Mouse (Mus musculus) frontal cortex, adult 2 months (tissue): ENCODE results near the gene Gm10097. TPM values are rescaled to one million over a fixed set of nuclear protein-coding genes. Genes with fewer than 3 reads are reported as not detected.

Experiments
- DNase-seq, 2 experiments: peaks; one replicate each; pipeline ENCODE4 v3.0.0; 2022; ENCODE audit warnings: low spot score in 1 of 2; ENCODE audit errors: extremely low spot score in 1 of 2
- polyA plus RNA-seq: library from polyadenylated mRNA; depleted of rRNA; stranded (reverse); fragments of >200 nt; gene quantifications from 2 replicates; pipeline ENCODE4 v1.2.3, GENCODE M21; 2012

Gm10097 gene
- polyA plus RNA-seq, 1 experiment: not detected

- peak in 1 of 2 experiments; percentile 39 for DNase-seq
These were observed 11.0 kb downstream of the Gm10097 start for GRCm38 (mm10) chr10:5079945-5080468.

- DNase-seq: no peak
These were observed 14.7 kb downstream of the Gm10097 start for GRCm38 (mm10) chr10:5083716-5084115.

DNA sequence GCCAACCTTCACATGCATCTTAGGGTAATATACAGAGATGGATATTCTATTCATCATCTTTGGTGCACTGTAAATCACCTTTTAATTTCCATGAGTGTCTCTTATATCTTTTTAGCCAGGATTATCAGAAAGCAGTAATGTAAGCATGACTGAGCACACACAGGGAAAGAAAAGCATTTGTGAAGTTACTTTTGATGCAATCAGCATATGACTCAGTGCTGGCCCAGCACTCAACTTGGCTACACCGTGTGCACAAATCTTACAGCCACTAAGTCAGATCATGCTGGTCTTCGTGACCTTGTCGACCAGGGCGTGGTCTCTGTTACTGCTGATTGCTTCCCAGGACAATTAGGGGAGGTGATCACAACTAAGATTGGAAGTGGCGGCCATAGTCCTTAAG is 16.8 kb downstream of the Gm10097 start:
- DNase-seq: no peak

GRCm38 (mm10) chr10:5086329-5086728 is 17.3 kb downstream of the Gm10097 start:
- DNase-seq: no peak

- DNase-seq: no peak
These were observed 18.3 kb downstream of the Gm10097 start for GRCm38 (mm10) chr10:5087336-5087735.

- no peak for DNase-seq
These were observed 20.1 kb downstream of the Gm10097 start for GRCm38 (mm10) chr10:5089133-5089532.

DNA sequence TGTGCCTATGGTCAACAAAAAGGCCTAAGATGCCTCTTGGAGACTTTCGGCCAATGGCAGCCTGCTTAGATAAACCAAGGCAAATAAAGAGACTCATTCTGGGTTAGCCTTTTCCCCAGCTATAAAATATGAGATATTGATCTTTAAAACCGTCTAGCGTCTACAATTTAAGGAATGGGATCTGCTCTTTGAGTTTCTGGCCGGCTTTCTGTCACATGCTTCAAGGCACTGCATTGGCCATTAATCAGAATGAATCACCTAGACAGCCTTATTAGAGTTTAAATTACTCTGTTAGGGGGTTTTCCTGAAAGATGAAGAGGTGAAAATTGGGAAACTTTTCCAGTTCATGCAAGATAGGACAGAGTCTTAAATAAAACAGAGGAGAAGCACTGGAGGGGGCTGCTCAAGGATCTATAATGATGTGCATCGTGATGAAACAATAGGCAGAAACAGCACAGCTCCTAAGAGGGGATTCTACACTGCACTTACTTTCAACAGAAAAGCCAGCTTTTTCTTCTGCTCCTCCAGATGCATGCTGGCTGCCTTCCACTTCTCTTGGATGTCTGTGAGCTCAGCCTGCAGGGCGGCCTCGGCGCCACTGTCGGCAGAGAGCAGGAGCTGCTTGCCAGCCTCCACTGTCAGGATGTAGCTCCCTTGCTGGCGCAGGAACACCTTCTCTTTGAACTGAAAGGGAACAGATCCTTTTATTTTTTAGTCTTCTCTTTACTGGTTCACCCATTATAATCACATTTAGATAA is 28.2 kb downstream of the Gm10097 start:
- DNase-seq: peak in 1 of 2 experiments; percentile 63

- DNase-seq: no peak
These were observed 28.8 kb downstream of the Gm10097 start for GRCm38 (mm10) chr10:5097754-5098137.

DNA sequence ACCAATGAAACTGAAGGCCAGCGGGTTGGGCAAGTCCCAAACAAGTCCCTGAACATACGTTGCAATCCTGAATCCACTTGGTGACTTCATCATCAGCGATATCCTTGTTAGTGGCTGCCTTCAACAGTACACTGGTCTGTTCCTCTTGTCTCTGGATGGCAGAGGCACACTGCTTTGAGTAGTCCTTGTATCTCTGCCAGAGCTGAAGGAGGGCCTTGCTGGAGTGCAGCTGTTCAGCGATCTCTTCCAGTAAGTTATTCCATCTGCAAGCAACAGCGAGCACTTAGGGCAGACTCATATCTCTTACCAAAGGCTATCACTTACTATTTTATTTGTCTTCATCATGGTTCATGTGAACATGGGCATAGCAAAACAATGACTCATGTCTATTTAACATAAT is 41.8 kb downstream of the Gm10097 start:
- peak in 1 of 2 experiments; percentile 20 for DNase-seq

GRCm38 (mm10) chr10:5116155-5116554 is 47.2 kb downstream of the Gm10097 start:
- no peak for DNase-seq

DNA sequence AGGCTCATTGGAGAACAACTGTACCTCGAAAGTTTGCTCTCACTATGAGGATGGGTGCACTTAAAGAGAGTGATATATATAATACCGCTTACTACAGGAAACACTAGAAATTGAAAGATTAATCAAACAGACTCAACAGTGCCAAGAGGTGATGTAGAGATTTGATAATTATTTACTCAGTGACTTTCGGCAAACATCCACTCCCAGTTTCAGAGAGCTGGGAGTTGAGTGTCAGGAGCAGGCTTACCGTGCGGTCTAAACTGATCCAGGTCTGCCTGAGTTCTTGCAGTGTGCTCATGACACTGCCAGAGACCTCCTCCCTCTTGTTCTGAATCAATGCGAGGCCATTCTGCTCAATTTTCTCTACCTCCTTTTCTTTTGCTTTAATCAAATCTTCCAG is 47.7 kb downstream of the Gm10097 start:
- no peak for DNase-seq
